Mouse (Mus musculus): ENCODE results near the gene Rnf166. TPM values are rescaled to one million over a fixed set of nuclear protein-coding genes. Genes with fewer than 3 reads are reported as not detected.
A peak's percentile ranks its signal among the peaks of the same experiment; 100 is the strongest.

Gene Rnf166
- polyA plus RNA-seq, 2 experiments from 2014 or later: 27.3 to 31.0 TPM

GRCm38 (mm10) chr8:122467816-122468215, 8.0 kb downstream of the Rnf166 start:
- ATAC-seq: no peak

GRCm38 (mm10) chr8:122464985-122465384, 10.9 kb downstream of the Rnf166 start:
- no peak for ATAC-seq

GRCm38 (mm10) chr8:122463651-122464640, 11.9 kb downstream of the Rnf166 start:
- peak; percentile 27 for ATAC-seq

- ATAC-seq: no peak
These were observed 13.4 kb downstream of the Rnf166 start for GRCm38 (mm10) chr8:122462510-122462909.

- ATAC-seq: no peak
These were observed 14.3 kb downstream of the Rnf166 start for GRCm38 (mm10) chr8:122461473-122462148.

GRCm38 (mm10) chr8:122460524-122461472, 15.1 kb downstream of the Rnf166 start, which contains the start of gene Snai3:
TSS of gene Snai3 (minus strand) at chr8:122460733.
- peak; percentile 48 for ATAC-seq

- ATAC-seq: peak; percentile 53
These were observed 15.9 kb downstream of the Rnf166 start for GRCm38 (mm10) chr8:122459990-122460389.

- ATAC-seq: no peak
These were observed 16.5 kb downstream of the Rnf166 start for GRCm38 (mm10) chr8:122459218-122459900.

- no peak for ATAC-seq
These were observed 18.7 kb downstream of the Rnf166 start for GRCm38 (mm10) chr8:122457171-122457570.

- no peak for ATAC-seq
These were observed 21.5 kb downstream of the Rnf166 start for GRCm38 (mm10) chr8:122454409-122454808.

- ATAC-seq: no peak
These were observed 23.7 kb downstream of the Rnf166 start for GRCm38 (mm10) chr8:122452154-122452553.

GRCm38 (mm10) chr8:122451161-122451703, 24.6 kb downstream of the Rnf166 start:
- ATAC-seq: no peak

GRCm38 (mm10) chr8:122445203-122445602, 30.7 kb downstream of the Rnf166 start:
- no peak for ATAC-seq

- peak; percentile 38 for ATAC-seq
These were observed 31.7 kb downstream of the Rnf166 start for GRCm38 (mm10) chr8:122444058-122444748.

- ATAC-seq: peak; percentile 97
These were observed 32.4 kb downstream of the Rnf166 start, which contains the start of gene Mvd for GRCm38 (mm10) chr8:122443262-122444006. TSS of gene Mvd (minus strand) at chr8:122443422.

- ATAC-seq: no peak
These were observed 33.1 kb downstream of the Rnf166 start for GRCm38 (mm10) chr8:122442781-122443180.

GRCm38 (mm10) chr8:122442356-122442755, 33.5 kb downstream of the Rnf166 start:
- ATAC-seq: no peak

- no peak for ATAC-seq
These were observed 34.5 kb downstream of the Rnf166 start for GRCm38 (mm10) chr8:122441326-122441725.

- no peak for ATAC-seq
These were observed 36.5 kb downstream of the Rnf166 start for GRCm38 (mm10) chr8:122439336-122439735.
